Mouse (Mus musculus): ENCODE data around the gene Prkag1. TPM values are rescaled to one million over a fixed set of nuclear protein-coding genes. Genes with fewer than 3 reads are reported as not detected.

The Prkag1 gene
- polyA plus RNA-seq, 1 experiment = 237 TPM

GRCm38 (mm10) chr15:98853161-98853937 lies 22.0 kb upstream of the Prkag1 start:
- H3K9me3 ChIP-seq = no peaks in the 10 kb centered on the region
- TF ChIP-seq GATA1 (IDR thresholded peaks at IDR 0.05; ENCODE audit: borderline replicate concordance, low read length) (no peak), FLI1 (IDR thresholded peaks at IDR 0.05; ENCODE audit: low read length) (no peak)
- peaks cover 100% of the 10 kb centered on the region for H3K36me3 ChIP-seq (replicated peaks; ENCODE audit: low read length)
- H3K4me1 ChIP-seq = peaks cover 20% of the 10 kb centered on the region
- no peaks in the 10 kb centered on the region for H3K27me3 ChIP-seq (replicated peaks)
- no peak overlapping the region for H3K4me3 ChIP-seq (replicated peaks)

GRCm38 (mm10) chr15:98852733-98853132 lies 21.4 kb upstream of the Prkag1 start:
- TF ChIP-seq GATA1 (IDR thresholded peaks at IDR 0.05; ENCODE audit: borderline replicate concordance, low read length) = no peak
- TF ChIP-seq FLI1 (IDR thresholded peaks at IDR 0.05; ENCODE audit: low read length) = no peak
- Histone ChIP-seq H3K27me3 (replicated peaks) (no peaks in the 10 kb centered on the region), H3K36me3 (replicated peaks; ENCODE audit: low read length) (peaks cover 100% of the 10 kb centered on the region), H3K4me1 (peaks cover 26% of the 10 kb centered on the region), H3K9me3 (no peaks in the 10 kb centered on the region), H3K4me3 (replicated peaks) (no peak overlapping the region)

- Histone ChIP-seq H3K4me1 (peaks cover 32% of the 10 kb centered on the region), H3K9me3 (no peaks in the 10 kb centered on the region), H3K27me3 (replicated peaks) (no peaks in the 10 kb centered on the region), H3K4me3 (replicated peaks) (no peak overlapping the region), H3K36me3 (replicated peaks; ENCODE audit: low read length) (peaks cover 100% of the 10 kb centered on the region)
- no peak for TF ChIP-seq GATA1 (IDR thresholded peaks at IDR 0.05; ENCODE audit: borderline replicate concordance, low read length)
These were observed 20.8 kb upstream of the Prkag1 start for GRCm38 (mm10) chr15:98852071-98852470.

- no peaks in the 10 kb centered on the region for H3K9me3 ChIP-seq
- no peaks in the 10 kb centered on the region for H3K27me3 ChIP-seq (replicated peaks)
- H3K4me1 ChIP-seq = peaks cover 35% of the 10 kb centered on the region
- peaks cover 100% of the 10 kb centered on the region for H3K36me3 ChIP-seq (replicated peaks; ENCODE audit: low read length)
- TF ChIP-seq FLI1 (IDR thresholded peaks at IDR 0.05; ENCODE audit: low read length) (no peak), GATA1 (IDR thresholded peaks at IDR 0.05; ENCODE audit: borderline replicate concordance, low read length) (no peak)
- no peak overlapping the region for H3K4me3 ChIP-seq (replicated peaks)
These were observed 20.0 kb upstream of the Prkag1 start for GRCm38 (mm10) chr15:98851229-98851818.

- no peaks in the 10 kb centered on the region for H3K9me3 ChIP-seq
- no peaks in the 10 kb centered on the region for H3K27me3 ChIP-seq (replicated peaks)
- H3K4me1 ChIP-seq = peaks cover 41% of the 10 kb centered on the region
- TF ChIP-seq GATA1 (IDR thresholded peaks at IDR 0.05; ENCODE audit: borderline replicate concordance, low read length) (no peak), FLI1 (IDR thresholded peaks at IDR 0.05; ENCODE audit: low read length) (no peak)
- H3K4me3 ChIP-seq (replicated peaks) = no peak overlapping the region
- peaks cover 100% of the 10 kb centered on the region for H3K36me3 ChIP-seq (replicated peaks; ENCODE audit: low read length)
These were observed 19.3 kb upstream of the Prkag1 start for GRCm38 (mm10) chr15:98850668-98851067.

- TF ChIP-seq GATA1 (IDR thresholded peaks at IDR 0.05; ENCODE audit: borderline replicate concordance, low read length) (no peak), FLI1 (IDR thresholded peaks at IDR 0.05; ENCODE audit: low read length) (no peak)
- no peaks in the 10 kb centered on the region for H3K27me3 ChIP-seq (replicated peaks)
- H3K36me3 ChIP-seq (replicated peaks; ENCODE audit: low read length) = peaks cover 100% of the 10 kb centered on the region
- H3K4me1 ChIP-seq = peaks cover 41% of the 10 kb centered on the region
- H3K9me3 ChIP-seq = no peaks in the 10 kb centered on the region
- H3K4me3 ChIP-seq (replicated peaks) = no peak overlapping the region
These were observed 18.8 kb upstream of the Prkag1 start for GRCm38 (mm10) chr15:98849956-98850600.

GRCm38 (mm10) chr15:98849165-98849564 lies 17.8 kb upstream of the Prkag1 start:
- Histone ChIP-seq H3K4me3 (replicated peaks) (no peak overlapping the region), H3K36me3 (replicated peaks; ENCODE audit: low read length) (peaks cover 100% of the 10 kb centered on the region), H3K4me1 (peaks cover 41% of the 10 kb centered on the region), H3K27me3 (replicated peaks) (no peaks in the 10 kb centered on the region), H3K9me3 (no peaks in the 10 kb centered on the region)
- TF ChIP-seq FLI1 (IDR thresholded peaks at IDR 0.05; ENCODE audit: low read length) (no peak), GATA1 (IDR thresholded peaks at IDR 0.05; ENCODE audit: borderline replicate concordance, low read length) (no peak)

GRCm38 (mm10) chr15:98846140-98846539 lies 14.8 kb upstream of the Prkag1 start:
- H3K4me1 ChIP-seq = peaks cover 41% of the 10 kb centered on the region
- H3K9me3 ChIP-seq = no peaks in the 10 kb centered on the region
- H3K4me3 ChIP-seq (replicated peaks) = no peak overlapping the region
- no peak for TF ChIP-seq GATA1 (IDR thresholded peaks at IDR 0.05; ENCODE audit: borderline replicate concordance, low read length)
- TF ChIP-seq FLI1 (IDR thresholded peaks at IDR 0.05; ENCODE audit: low read length) = no peak
- H3K27me3 ChIP-seq (replicated peaks) = no peaks in the 10 kb centered on the region
- H3K36me3 ChIP-seq (replicated peaks; ENCODE audit: low read length) = peaks cover 100% of the 10 kb centered on the region

GRCm38 (mm10) chr15:98845149-98845548 lies 13.8 kb upstream of the Prkag1 start:
- no peak overlapping the region for H3K4me3 ChIP-seq (replicated peaks)
- H3K4me1 ChIP-seq = peaks cover 38% of the 10 kb centered on the region
- H3K36me3 ChIP-seq (replicated peaks; ENCODE audit: low read length) = peaks cover 100% of the 10 kb centered on the region
- no peaks in the 10 kb centered on the region for H3K27me3 ChIP-seq (replicated peaks)
- no peak for TF ChIP-seq GATA1 (IDR thresholded peaks at IDR 0.05; ENCODE audit: borderline replicate concordance, low read length)
- no peak for TF ChIP-seq FLI1 (IDR thresholded peaks at IDR 0.05; ENCODE audit: low read length)
- H3K9me3 ChIP-seq = no peaks in the 10 kb centered on the region
